Mouse (Mus musculus) neutrophil, adult 5-6 weeks (primary cell): ENCODE results near the gene Megf9. TPM values are rescaled to one million over a fixed set of nuclear protein-coding genes. Genes with fewer than 3 reads are reported as not detected.
A peak's percentile ranks its signal among the peaks of the same experiment; 100 is the strongest.

Experiments
- ATAC-seq: fragments of 151-379, 151-347 bp; 2 replicates; pipeline ENCODE4 v1.8.0; 2017; ENCODE audit warnings: mild to moderate bottlenecking, moderate TSS enrichment; ENCODE audit not compliant: insufficient number of reproducible peaks, poor library complexity, low FRiP score, severe bottlenecking; ENCODE audit errors: extremely low read depth
- total RNA-seq: library from RNA; stranded (forward); fragments of 200-1000 nt; gene quantifications from 2 replicates; pipeline ENCODE4 v1.2.3, GENCODE M21; 2017

The Megf9 gene
- total RNA-seq, 1 experiment from 2014 or later = 12.7 TPM

GRCm38 (mm10) chr4:70533056-70533805 lies 1.6 kb downstream of the Megf9 start:
- ATAC-seq = no peak

- ATAC-seq = no peak
Observed at GRCm38 (mm10) chr4:70531021-70531420, 3.8 kb downstream of the Megf9 start.

GRCm38 (mm10) chr4:70528622-70529021 lies 6.2 kb downstream of the Megf9 start:
- no peak for ATAC-seq

- no peak for ATAC-seq
Observed at GRCm38 (mm10) chr4:70523346-70523745, 11.4 kb downstream of the Megf9 start.

- ATAC-seq = no peak
Observed at GRCm38 (mm10) chr4:70521506-70522292, 13.1 kb downstream of the Megf9 start.

- ATAC-seq = no peak
Observed at GRCm38 (mm10) chr4:70517646-70518045, 17.1 kb downstream of the Megf9 start.

- no peak for ATAC-seq
Observed at GRCm38 (mm10) chr4:70516289-70516688, 18.5 kb downstream of the Megf9 start.

- peak; percentile 58; the same call in 1 of the 2 replicates for ATAC-seq
Observed at GRCm38 (mm10) chr4:70515514-70515913, 19.3 kb downstream of the Megf9 start.

- no peak for ATAC-seq
Observed at GRCm38 (mm10) chr4:70509987-70510386, 24.8 kb downstream of the Megf9 start.

- ATAC-seq = no peak
Observed at GRCm38 (mm10) chr4:70509565-70509964, 25.2 kb downstream of the Megf9 start.

- ATAC-seq = no peak
Observed at GRCm38 (mm10) chr4:70508207-70508606, 26.6 kb downstream of the Megf9 start.

- no peak for ATAC-seq
Observed at GRCm38 (mm10) chr4:70505951-70506350, 28.8 kb downstream of the Megf9 start.

- ATAC-seq = no peak
Observed at GRCm38 (mm10) chr4:70503827-70504226, 31.0 kb downstream of the Megf9 start.

GRCm38 (mm10) chr4:70499285-70499684 lies 35.5 kb downstream of the Megf9 start:
- no peak for ATAC-seq

GRCm38 (mm10) chr4:70496978-70497377 lies 37.8 kb downstream of the Megf9 start:
- ATAC-seq = no peak

GRCm38 (mm10) chr4:70489792-70490191 lies 45.0 kb downstream of the Megf9 start:
- no peak for ATAC-seq

- no peak for ATAC-seq
Observed at GRCm38 (mm10) chr4:70488415-70488814, 46.4 kb downstream of the Megf9 start.

- no peak for ATAC-seq
Observed at GRCm38 (mm10) chr4:70484134-70484533, 50.7 kb downstream of the Megf9 start.

- ATAC-seq = no peak
Observed at GRCm38 (mm10) chr4:70481931-70482330, 52.9 kb downstream of the Megf9 start.

- ATAC-seq = no peak
Observed at GRCm38 (mm10) chr4:70471398-70471797, 63.4 kb downstream of the Megf9 start.
